Mouse (Mus musculus) C2C12 (cell line): ENCODE results near the gene 9130213A22Rik.

Experiments used
- CEBPB ChIP-seq: IDR thresholded peaks from one replicate; pipeline ENCODE4 v1.6.1; 2011; ENCODE audit warnings: low read depth, mild to moderate bottlenecking, control low read depth, moderate library complexity
- CTCF ChIP-seq: IDR thresholded peaks from one replicate; pipeline ENCODE4 v1.5.1; 2011; ENCODE audit not compliant: control insufficient read depth, insufficient read depth, insufficient read length
- FOSL1 ChIP-seq: IDR thresholded peaks from one replicate; pipeline ENCODE4 v1.8.0; 2011; ENCODE audit warnings: mild to moderate bottlenecking, low read length; ENCODE audit not compliant: poor library complexity, insufficient read depth, severe bottlenecking
- MAX ChIP-seq: IDR thresholded peaks from one replicate; pipeline ENCODE4 v1.6.1; 2011; ENCODE audit warnings: mild to moderate bottlenecking, control low read depth
- MYOD1 ChIP-seq: IDR thresholded peaks from one replicate; pipeline ENCODE4 v1.6.1; 2011; ENCODE audit warnings: low read depth; ENCODE audit not compliant: control insufficient read depth, insufficient read length
- MYOG ChIP-seq: IDR thresholded peaks from one replicate; pipeline ENCODE4 v1.6.1; 2011; ENCODE audit not compliant: control insufficient read depth, insufficient read length; ENCODE audit errors: extremely low read depth
- USF1 ChIP-seq: IDR thresholded peaks from one replicate; pipeline ENCODE4 v1.6.1; 2011; ENCODE audit warnings: low read depth, mild to moderate bottlenecking, control low read depth, moderate library complexity

GRCm38 (mm10) chr11:69072666-69073064, 49.7 kb downstream of the 9130213A22Rik start:
- no peak for TF ChIP-seq CTCF
- no peak for TF ChIP-seq CEBPB
- no peak for TF ChIP-seq USF1
- no peak for TF ChIP-seq MYOG
- no peak for TF ChIP-seq MAX
- no peak for TF ChIP-seq MYOD1
- TF ChIP-seq FOSL1: no peak
